Mouse (Mus musculus) cerebellum, adult 11 months (tissue): ENCODE data around the gene Tnfrsf26.
"Not testable (repeated sequence)": the region's sequence is repeated elsewhere in the genome, so short reads cannot be mapped to it uniquely, and the experiment has no call there.

Experiments
- DNase-seq: peaks from one replicate; pipeline ENCODE4 v3.0.0; 2022

The Tnfrsf26 gene

DNA sequence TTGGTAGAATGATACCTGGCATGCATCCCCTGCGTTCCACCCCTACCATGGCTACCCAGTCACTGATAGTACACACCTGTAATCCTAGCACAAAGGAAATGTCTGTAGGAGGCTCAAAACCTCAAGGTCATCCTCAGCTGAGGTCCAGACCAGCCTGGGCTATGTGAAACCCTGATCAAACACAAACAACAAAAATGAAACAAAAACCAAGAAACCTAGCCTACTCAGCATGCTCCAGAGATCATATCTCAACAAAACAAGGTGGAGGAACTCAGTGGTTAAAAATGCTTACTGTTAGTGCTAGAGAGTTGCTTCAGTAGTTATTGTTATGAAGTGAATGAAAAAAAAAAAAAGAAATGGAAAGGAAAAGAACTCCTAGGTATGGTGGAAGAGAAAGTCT, at the start of gene Tnfrsf26:
Gene Tnfrsf26, minus strand, starts transcription at position 183 of the 400 bp plus-strand sequence.
- DNase-seq, result no peak

DNA sequence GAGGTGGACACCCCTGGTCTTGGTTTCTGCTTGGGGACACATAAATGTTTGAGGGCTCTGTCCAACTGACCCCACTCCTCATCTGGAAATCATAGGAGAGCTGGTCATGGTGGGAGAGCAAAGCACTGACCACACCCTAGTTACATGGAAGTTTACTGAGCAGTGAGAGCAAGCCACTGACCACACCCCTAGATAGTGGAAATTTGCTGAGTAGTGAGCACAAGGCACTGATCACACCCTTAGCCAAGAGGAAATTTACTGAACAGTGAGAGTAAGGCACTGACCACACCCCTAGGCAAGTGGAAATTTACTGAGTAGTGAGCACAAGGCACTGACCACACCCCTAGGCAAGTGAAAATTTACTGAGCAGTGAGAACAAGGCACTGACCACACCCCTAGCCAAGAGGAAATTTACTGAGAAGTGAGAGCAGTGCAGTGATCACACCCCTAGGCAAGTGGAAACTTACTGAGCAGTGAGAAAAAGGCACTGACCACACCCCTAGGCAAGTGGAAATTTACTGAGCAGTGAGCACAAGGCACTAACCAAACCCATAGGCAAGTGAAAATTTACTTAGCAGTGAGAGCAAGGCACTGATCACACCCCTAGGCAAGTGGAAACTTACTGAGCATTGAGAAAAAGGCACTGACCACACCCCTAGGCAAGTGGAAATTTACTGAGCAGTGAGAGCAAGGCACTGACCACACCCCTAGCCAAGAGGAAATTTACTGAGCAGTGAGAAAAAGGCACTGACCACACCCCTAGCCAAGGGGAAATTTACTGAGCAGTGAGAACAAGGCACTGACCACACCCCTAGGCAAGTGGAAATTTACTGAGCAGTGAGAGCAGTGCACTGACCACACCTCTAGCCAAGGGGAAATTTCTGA, 38.1 kb upstream of the Tnfrsf26 start:
- no peak for DNase-seq

DNA sequence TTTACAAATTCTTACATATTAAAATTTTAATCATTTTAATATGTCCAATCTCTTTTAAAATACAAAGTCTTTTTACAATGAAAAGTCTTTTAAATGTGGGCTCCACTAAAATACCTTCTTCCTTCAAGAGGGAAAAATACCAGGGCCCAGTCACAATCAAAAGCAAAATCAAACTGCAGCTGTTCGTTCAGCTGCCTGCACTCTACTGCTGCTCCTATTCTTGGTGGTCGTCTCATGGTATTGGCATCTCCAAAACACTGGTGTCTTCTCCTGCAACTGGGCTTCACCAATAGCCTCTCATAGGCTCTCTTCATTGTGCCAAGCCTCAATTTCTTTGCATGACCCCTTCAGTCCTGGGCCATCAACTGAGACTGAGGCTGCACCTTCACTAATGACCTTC, 34.9 kb upstream of the Tnfrsf26 start:
- DNase-seq, result no peak

DNA sequence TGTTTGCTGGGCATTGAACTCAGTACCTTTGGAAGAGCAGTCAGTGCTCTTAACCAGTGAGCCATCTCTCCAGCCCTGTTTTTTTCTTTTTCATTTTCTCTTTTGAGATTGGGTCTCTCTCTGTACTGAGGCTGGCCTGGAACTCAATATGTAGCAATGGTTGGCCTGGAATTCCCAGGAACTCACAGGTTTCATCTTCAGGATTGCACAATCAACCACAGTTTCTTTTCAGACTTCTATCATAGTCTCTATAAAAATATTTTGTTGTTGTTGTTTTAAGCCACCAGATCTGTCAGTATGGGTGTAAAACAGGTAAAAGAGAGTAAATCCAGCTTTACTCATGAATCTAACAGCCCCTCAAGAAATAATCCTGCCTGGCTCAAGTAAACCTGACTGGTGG, 32.3 kb upstream of the Tnfrsf26 start:
- no peak for DNase-seq

DNA sequence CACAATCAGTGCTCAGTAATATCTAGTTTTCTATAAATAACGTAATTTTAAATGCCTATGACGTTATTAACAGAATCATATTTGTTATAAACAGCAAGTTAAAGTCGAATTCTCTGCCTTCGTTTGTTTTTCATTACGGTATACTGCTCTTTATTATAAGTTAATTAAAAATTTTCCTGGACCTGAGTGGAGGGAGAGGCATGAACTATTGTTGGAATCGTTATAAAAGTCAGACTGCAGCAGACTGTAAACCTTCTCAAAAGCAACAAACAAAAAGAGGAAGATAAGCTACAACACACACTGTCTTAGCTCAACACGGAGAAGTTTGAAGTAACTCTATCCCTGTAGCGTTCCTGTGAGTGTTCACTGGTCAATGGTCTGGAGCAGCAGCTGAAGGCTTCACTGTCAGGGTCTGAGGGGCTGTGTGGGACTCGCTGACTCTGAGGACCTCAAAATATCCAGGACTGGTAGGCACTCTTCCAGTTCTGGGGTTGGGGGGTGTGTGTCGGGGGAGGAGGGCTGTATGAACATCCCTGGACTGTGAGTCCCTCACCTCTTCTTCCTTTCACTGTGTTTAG, 21.3 kb upstream of the Tnfrsf26 start:
- DNase-seq, result not testable (repeated sequence)

DNA sequence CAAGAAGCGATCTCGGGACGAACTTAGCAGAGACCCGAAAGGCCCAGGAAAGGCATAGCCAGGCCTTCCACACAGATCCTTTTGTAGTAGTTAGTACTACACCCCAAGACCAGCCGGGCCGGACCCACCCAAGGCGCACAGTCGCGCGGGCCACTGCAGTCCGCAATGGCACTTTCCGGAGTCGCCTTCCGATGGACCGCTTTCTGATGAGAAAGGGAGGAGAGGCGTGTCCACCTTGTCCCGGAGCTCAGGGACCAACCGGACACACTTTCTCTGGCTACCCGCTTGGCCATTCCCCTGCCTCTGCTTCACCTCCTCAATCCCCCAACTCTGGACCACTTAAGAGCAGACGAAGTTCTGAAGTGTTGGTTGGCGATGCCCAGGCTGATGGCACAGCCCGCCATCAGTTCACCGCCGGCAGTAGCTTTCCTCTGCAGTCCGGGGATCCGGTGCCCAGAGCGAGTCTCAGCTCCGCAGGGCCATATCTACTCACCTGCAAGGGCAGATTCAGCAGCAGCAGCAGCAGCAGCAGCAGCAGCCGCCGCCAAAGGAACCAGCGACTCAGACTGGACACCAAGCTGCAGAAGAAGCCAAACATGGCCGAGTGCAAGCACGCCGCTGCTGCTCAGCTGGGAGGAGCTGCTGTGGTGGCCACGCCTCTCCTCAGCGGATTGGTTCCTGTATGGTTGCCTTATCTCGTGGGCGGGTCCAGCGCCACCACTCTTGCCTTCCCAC, 20.7 kb upstream of the Tnfrsf26 start, which contains the start of gene Tnfrsf22:
Gene Tnfrsf22, minus strand, starts transcription at position 628 of the 735 bp plus-strand sequence.
- peak; percentile 7 for DNase-seq

DNA sequence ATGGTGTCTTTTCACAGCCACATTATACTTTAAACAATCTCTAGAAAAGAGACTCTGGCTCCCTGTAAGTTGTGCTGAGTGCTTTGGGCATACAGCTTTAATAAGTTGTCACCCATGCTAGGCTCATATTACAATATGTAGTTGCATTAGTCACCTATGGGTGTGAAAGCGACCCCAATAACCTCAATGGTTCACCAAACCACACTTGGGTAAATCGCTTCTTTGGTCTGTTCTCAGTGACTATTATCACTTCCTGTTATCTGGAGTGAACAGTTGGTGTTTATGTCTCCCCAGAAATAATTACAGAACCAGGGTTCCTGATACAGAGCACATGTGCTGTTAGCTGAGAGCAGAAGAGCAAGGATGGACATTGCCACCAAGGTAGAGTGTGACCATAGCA, 15.4 kb upstream of the Tnfrsf26 start:
- DNase-seq, result not testable (repeated sequence)

DNA sequence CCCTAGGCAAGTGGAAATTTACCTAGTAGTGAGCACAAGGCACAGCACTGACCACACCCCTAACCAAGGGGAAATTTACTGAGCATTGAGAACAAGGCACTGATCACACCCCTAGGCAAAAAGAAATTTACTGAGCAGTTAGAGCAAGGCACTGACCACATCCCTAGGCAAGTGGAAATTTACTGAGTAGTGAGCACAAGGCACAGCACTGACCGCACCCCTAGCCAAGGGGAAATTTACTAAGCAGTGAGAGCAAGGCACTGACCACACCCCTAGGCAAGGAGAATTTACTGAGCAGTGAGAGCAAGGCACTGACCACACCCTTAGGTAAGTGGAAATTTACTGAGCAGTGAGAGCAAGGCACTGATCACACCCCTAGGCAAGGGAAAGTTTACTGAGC, 8.2 kb upstream of the Tnfrsf26 start:
- DNase-seq, result no peak

DNA sequence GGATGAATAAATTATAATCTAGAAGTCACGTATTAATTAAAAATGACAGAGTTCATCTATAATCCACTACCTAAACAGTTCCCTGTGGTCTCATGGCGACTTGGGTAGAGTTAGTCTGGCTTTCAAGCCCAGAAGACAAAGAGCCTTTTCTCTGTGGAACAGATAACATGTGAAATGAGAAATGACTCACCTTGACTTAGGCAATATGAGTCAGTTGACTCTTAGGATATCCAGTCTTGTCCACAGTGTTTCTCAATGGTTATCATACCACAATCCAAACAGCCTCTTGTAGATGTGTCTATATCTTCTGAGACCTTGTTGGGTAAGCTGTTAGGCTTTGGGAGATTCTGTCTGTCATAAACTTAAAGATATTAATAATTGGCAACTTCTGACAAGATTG, 3.0 kb upstream of the Tnfrsf26 start:
- no peak for DNase-seq

DNA sequence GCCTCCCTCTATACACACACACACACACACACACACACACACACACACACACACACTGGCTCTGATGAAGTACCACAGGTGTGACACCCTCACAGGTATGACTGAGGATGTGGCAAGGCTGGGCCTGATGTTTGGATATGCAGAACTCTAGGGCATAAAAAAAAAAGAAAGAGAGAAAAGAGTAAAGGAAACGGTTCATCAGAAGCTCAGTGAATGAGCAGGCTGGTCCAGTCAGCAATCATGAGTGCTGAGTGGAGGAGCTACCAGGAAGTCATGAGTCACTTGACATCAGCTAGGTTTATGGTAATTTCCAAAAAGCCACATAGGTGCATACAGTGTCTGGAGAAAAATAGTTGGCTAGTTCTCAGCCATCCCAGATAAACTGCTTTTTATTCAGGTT, 979 bp upstream of the Tnfrsf26 start:
- no peak for DNase-seq

DNA sequence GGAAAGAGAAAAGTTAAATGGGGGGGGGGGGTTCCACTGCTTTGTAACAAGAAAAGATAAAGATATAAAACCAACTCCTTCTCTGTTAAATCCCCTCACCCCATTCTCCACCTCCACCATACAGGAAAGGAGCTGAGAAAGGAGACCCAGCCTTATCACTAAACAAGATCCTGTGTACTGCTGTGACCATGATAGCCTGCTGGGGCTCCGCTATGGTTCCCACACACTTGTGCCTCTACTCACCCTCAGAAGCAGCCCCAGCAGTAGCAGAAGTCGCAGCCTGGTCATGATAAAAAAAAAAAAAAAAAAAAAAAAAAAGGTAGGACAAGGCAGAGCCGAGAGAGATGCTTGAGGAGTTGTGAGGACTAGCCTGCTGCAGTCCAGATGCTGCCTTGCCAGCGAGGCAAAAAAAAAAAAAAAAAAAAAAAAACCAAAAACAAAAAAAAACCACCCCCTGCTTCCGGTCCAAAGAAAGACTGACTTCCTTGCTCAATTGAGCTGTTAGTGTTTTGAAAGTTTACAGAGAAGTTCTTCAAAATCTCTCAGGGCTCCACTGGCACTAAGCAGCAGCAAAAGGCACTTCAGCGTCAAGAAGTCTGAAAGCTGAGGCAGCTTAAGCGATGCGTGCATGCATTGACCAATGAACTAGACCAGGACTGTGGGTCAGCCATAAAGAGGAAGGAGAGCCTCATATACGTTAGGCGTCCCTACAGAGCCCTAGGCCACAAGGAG, 801 bp downstream of the Tnfrsf26 start:
- no peak for DNase-seq

DNA sequence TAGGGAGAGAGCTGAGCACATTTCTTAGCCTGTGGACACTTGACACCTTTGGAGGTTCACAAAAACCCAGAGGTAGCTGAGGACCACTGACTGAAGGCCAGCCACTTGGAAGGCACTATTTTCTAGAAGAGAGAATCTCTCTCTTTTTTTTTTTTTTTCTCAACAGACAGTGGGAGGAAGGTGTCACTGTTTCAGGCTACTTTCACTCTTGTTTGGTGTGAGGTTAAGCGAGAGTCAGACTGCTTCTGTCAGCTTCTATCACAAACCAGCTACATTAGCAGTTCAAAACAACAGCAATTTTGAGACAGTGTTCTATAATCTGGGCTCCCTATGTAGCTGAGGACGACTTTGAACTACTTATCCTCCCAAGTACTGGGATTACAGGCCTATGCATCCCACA, 2.3 kb downstream of the Tnfrsf26 start:
- no peak for DNase-seq

DNA sequence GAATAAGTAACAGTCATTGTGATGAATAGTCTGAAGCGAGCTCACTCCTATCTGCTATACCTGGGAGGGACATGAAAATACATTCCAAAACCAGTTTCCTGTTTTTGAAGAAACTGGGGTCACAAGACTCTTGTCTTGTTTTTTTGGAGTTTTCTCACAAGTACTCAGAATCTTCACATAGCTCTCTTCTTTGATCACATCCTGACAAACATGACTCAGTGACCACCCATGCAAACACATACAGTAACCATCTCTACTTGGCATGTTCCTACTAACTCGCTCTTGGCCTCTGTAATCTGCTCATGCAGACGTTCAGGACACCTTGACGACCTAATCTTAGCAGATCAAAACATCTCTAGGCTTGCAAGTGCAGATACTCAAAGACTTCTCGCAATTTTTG, 3.4 kb downstream of the Tnfrsf26 start:
- no peak for DNase-seq

DNA sequence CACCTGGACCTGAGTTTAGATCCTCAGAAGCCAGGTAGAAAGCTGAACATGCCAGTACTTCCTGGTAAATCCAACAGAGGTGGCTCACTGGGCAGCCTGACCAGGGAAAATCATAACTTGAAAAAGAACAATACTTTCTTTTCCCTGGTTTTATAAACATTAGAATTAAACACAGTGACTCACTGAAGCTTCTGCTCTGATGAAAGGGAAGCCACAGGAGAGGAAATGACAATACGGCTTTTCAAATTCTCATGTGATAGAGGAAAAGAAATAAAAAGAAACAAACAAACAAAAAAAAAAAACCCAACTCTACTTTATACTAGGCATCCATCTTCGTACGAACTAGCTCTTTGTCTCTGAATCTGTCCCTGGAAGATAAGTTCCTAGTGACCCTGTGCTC, 4.0 kb downstream of the Tnfrsf26 start:
- no peak for DNase-seq

DNA sequence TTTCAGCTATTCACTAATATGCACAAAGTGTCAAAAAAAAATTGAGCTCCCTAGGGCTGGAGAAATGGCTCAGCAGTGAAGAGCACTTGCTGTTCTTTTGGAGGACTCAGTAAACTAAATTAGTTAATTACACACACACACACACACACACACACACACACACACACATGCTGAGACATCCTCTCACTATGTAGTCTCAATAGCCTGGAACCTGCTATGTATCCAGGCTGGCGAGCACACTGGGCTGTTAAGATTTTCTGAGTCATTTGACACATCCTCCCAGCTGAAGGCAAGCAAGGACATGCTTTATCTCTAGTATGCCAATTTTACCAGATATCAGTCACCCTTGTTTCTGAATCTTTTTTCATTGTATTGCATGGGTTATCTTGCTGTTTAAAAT, 7.6 kb downstream of the Tnfrsf26 start:
- DNase-seq, result no peak

DNA sequence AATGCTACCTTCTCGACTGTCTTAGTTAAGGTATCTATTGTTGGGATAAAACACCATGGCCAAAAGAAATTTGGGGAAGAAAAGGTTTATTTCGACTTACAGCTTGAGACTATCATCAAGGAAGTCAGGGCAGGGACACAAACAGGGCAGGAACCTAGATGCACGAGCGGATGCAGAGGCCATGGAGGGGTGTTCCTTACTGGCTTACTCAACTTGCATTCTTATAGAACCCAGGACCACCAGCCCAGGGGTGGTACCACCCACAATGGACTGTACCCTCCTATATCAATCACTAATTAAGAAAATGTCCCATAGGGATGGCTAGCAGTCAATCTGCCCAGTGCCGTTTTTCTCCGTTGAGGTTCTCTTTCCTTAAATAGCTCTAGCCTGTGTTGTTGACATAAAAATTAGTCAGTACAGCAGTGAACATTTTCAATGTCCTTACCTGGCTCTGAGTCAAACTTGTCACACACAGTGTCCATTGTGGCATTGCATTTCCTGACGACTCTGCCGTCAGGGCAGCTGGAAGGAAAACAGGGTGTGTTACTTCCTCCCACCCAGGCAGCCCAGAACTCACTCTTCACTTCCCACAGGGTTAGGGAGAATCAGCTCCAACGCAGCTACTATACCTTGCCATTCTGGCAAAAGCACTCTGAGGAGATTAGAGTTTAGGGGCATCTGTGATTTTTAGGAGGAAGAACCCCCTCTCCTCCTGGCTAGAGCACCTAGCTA, 14.0 kb downstream of the Tnfrsf26 start:
- no peak for DNase-seq

DNA sequence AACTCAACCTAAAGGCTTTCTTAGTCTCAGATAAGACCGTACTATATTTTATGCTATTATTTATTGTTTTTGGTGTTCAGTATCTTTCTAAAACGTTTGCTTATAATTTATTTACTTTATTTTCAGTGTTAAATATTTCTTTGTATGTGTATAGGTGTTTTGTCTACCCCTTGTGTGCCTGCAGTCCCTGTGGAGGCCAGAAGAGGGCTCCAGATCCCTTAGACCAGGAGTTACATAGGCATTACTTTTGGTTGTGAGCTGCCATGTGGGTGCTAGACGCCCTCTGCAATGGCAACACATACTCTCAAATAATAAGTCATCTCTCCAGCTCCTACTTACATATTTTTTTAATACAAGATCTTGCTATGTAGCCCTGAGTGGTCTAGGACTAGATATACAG, 16.3 kb downstream of the Tnfrsf26 start:
- DNase-seq, result no peak

DNA sequence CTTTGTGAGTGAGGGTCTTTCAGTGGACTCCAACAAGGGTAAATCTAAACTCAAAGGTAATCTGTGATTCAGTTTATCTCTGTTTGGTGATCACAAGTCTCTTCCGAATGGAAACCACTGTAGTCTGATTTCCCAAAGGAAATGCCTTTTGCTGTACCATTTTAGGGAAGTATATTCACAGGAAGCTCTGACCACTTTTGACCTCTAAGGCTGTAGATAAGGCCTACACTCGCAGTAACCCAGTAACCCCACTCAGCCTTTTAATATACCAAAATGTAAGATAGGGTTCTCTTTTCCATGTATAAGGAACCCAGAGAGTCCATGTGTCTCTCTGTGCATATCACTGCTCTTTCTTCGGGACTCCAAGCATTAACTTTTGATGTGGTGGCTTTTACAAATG, 23.2 kb downstream of the Tnfrsf26 start:
- no peak for DNase-seq

DNA sequence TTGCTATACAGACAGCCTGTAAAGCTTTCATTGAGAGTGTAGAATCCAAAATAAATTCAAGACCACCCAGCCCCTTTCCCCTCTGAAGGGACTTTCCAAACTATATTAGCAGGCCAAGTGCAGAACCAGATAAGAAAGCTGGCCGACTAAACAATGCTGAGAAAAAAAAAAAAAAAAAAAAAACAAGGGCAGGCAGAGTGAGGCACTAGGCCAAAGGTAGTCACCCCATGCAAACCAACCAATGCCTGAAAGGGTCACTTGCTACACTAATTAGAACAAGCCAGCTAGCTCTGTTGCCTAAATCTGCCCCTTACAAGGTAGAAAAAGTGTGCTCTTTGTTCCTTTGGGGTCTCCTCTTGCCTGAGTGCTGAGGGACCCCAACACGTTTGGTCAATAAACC, 23.6 kb downstream of the Tnfrsf26 start:
- no peak for DNase-seq

DNA sequence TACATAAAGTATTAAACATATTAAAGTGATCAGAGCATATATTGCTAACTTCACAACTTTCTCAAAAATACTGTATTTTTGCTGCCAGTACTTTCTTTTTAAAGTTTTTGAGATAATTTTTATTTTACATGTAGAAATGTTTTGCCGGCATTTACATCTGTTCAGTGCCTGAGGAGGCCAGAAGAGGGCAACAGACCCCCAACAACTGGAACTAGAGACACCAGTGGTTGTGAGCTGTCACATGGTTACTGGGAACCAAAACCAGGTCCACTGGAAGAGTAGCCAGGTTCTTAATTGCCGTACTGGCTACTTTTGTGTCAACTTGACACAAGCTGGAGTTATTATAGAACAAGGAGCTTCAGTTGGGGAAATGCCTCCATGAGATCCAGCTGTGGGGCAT, 26.8 kb downstream of the Tnfrsf26 start:
- no peak for DNase-seq

DNA sequence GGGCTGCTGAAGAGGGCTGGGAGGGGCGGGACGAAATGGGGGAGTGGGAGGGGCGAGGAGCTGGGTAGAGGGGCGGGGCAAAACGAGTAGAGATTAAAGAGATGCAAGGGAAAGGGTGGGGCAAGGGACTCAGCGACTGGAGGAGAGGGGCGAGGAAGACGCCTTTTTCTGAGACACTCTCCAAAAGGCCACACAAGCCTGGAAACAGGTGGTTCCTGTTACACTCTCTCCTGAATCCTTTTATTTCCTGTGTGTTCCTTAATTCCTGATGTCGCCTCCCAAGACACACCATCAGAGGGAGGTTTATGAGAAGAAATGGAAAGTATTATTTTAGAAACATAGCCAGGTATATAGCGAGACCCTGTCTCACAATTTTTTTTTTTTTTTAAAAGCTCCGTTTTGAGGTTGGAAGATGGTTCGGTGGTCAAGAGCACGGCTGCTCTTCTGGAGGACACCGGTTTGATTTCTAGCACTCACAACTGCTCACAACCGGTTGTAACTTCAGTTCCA, 28.2 kb downstream of the Tnfrsf26 start:
- DNase-seq, result no peak
